Comparison of ENCODE assay signal across 31 mouse cellular contexts in genomic region chr16:37525121-37525520, GRCm38 (mm10). TPM values are rescaled to one million over a fixed set of nuclear protein-coding genes. Genes with fewer than 3 reads are reported as not detected.
"Had no signal": no experiment of that assay in that cellular context is flagged by ENCODE, and none has a peak within 500 bp of the region (broad histone marks: within the 10 kb centered on the region; RNA-seq: fewer than 3 reads in every experiment).

No protein-coding gene starts in this region.

- H3K4me1 ChIP-seq: hindbrain, embryonic 10.5 days; hindbrain, embryonic 12.5 days; intestine, embryonic 15.5 days; liver, embryonic 15.5 days had no signal

- H3K4me2 ChIP-seq: heart, embryonic 12.5 days; hindbrain, embryonic 12.5 days; hindbrain, embryonic 14.5 days; intestine, embryonic 15.5 days; limb, embryonic 12.5 days; liver, embryonic 13.5 days; liver, embryonic 15.5 days had no signal

- H3K9me3 ChIP-seq: hindbrain, embryonic 12.5 days; intestine, embryonic 15.5 days; limb, embryonic 10.5 days had no signal

- H3K27me3 ChIP-seq: heart, embryonic 12.5 days; hindbrain, embryonic 12.5 days; intestine, embryonic 15.5 days; limb, embryonic 12.5 days; liver, embryonic 13.5 days; liver, embryonic 15.5 days had no signal

- H3K4me3 ChIP-seq: heart, embryonic 10.5 days; heart, embryonic 12.5 days; hindbrain, embryonic 10.5 days; hindbrain, embryonic 12.5 days; intestine, embryonic 15.5 days; layer of hippocampus, adult 2 months; left cerebral cortex, adult 2 months; limb, embryonic 10.5 days; limb, embryonic 12.5 days; liver, embryonic 13.5 days; liver, embryonic 15.5 days had no signal

- H3K9ac ChIP-seq: heart, embryonic 12.5 days; hindbrain, embryonic 12.5 days; hindbrain, embryonic 14.5 days; intestine, embryonic 15.5 days; limb, embryonic 12.5 days; liver, embryonic 13.5 days; liver, embryonic 15.5 days; liver, postnatal 0 days had no signal

- DNase-seq: gastrocnemius, postnatal 10 days; gastrocnemius, postnatal 25 days; heart, adult 18-20 months; heart, postnatal 10 days; heart, postnatal 4 days; kidney, adult 18-20 months; kidney, postnatal 25 days; kidney, postnatal 4 days; liver; liver, embryonic 13.5 days; liver, postnatal 0 days had no signal

- ATAC-seq: hindbrain, embryonic 16.5 days; inflammation-experienced regulatory T-cells, adult 6 months; intestine, embryonic 15.5 days; liver, postnatal 0 days had no signal

- H3K27ac ChIP-seq: heart, embryonic 10.5 days; hindbrain, embryonic 10.5 days; hindbrain, embryonic 12.5 days; hindbrain, embryonic 14.5 days; intestine, embryonic 15.5 days; kidney, postnatal 0 days; layer of hippocampus, adult 2 months; left cerebral cortex, adult 2 months; limb, embryonic 10.5 days; limb, embryonic 12.5 days; liver, embryonic 13.5 days; liver, embryonic 15.5 days had no signal

RNA-seq across cellular contexts. Expression of gene Hgd, which starts 54.8 kb away (rescaled TPM):
- total RNA-seq: gastrocnemius, postnatal 25 days; granulocyte monocyte progenitor cell, adult 5-6 weeks; heart, adult 18-20 months; heart, adult 8-10 months; heart, postnatal 25 days; layer of hippocampus, adult 2 months; layer of hippocampus, postnatal 25 days; left cerebral cortex, postnatal 14 days; left cerebral cortex, postnatal 36 days had no signal
- polyA plus RNA-seq: hindbrain, embryonic 10.5 days; hindbrain, embryonic 12.5 days; hindbrain, embryonic 16.5 days; inflammation-experienced regulatory T-cells, adult 6 months had no signal
